7 mouse cellular contexts compared by ENCODE assay signal in genomic region chr11:120905430-120905873, GRCm38 (mm10). TPM values are rescaled to one million over a fixed set of nuclear protein-coding genes. Genes with fewer than 3 reads are reported as not detected.
A peak's percentile ranks its signal among the peaks of the same experiment; 100 is the strongest.
DNase-seq lines count a peak whose midpoint lies in the region; ATAC-seq lines count a peak whose summit lies in the region.

No protein-coding gene starts in this region.

- peak; percentile 82 for ATAC-seq in inflammation-experienced regulatory T-cells, adult 6 months
- ATAC-seq in megakaryocyte-erythroid progenitor cell, adult 5-6 weeks (replicated peaks; ENCODE audit: low FRiP score, low TSS enrichment, poor library complexity, severe bottlenecking): peak; percentile 81

- DNase-seq in T-cell, adult 2 months (ENCODE audit: low spot score): peak; percentile 80
- peak; percentile 72 for DNase-seq in cerebellum, adult 9-10 months
- DNase-seq in gastrocnemius, adult 18-20 months (ENCODE audit: low spot score): peak; percentile 79
- DNase-seq in left cerebral cortex, adult 9 months (ENCODE audit: low spot score in 2 of 2): peak; percentile 27 to 77
- peak; percentile 64 for DNase-seq in spleen, adult 12 weeks (ENCODE audit: low spot score)

RNA-seq across cellular contexts. Expression of gene Ccdc57, which starts 27.2 kb away (rescaled TPM):
- total RNA-seq in gastrocnemius, adult 18-20 months (2021): 1 to 10 TPM; 3.0 to 3.5 TPM
- under 1 TPM; 0.35 to 0.45 (median 0.42) TPM for polyA plus RNA-seq in inflammation-experienced regulatory T-cells, adult 6 months (2017; shearing (Covaris generic))
- 9.0 and 14.0 TPM in 2 replicates for total RNA-seq in megakaryocyte-erythroid progenitor cell, adult 5-6 weeks (2014; fragmentation: Nextera tagmentation)
- 6.4 and 6.8 TPM in 2 replicates for total RNA-seq in megakaryocyte-erythroid progenitor cell, adult 5-6 weeks (2017)

RNA-seq across cellular contexts. Expression of gene Slc16a3, which starts 42.8 kb away (rescaled TPM):
- total RNA-seq in gastrocnemius, adult 18-20 months (2021): 100 to 1,000 TPM; 257 to 298 TPM
- 1 to 10 TPM; 2.9 to 4.0 (median 3.4) TPM for polyA plus RNA-seq in inflammation-experienced regulatory T-cells, adult 6 months (2017; shearing (Covaris generic))
- 0.15 and 1.9 TPM in 2 replicates for total RNA-seq in megakaryocyte-erythroid progenitor cell, adult 5-6 weeks (2014; fragmentation: Nextera tagmentation)
- 2.1 and 3.2 TPM in 2 replicates for total RNA-seq in megakaryocyte-erythroid progenitor cell, adult 5-6 weeks (2017)

Comparison
In these comparisons a context has a peak if more than half of its experiments do, and no peak if none do; other contexts are left out.
1. Peak in every context shown above with its lines: DNase-seq and ATAC-seq.
2. RNA of gene Slc16a3, which starts 42.8 kb away (total RNA-seq): 257 to 298 TPM in gastrocnemius, adult 18-20 months; 0.15 to 3.2 TPM in megakaryocyte-erythroid progenitor cell, adult 5-6 weeks; every median in the first group is over 10 times any median in the second.